In the genomic region with DNA sequence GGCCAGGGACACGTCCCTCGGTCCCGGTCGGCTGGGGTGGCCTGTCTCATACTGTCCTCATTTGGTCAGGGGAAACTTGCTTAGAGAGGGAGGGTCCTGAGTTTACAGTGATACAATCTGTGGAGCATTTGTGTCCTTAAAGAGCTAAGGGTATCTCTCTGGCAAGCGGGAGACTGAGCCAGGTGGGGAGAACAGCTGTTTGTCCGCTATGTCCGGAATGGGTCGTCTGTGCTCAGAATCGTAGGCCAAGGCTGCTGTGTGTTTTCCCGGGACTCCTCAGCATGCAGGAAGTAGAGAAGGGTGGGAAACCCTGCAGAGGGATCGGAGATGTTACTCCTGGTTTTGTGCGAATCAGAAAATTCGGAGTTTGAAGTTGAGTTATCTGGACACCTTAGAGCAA, we compare ENCODE assay signal across 20 mouse cellular contexts.
"Had no signal": no experiment of that assay in that cellular context is flagged by ENCODE, and none has a peak within 500 bp of the region (broad histone marks: within the 10 kb centered on the region; RNA-seq: fewer than 3 reads in every experiment).

No protein-coding gene starts in this region.

- DNase-seq: kidney, adult 11 months; kidney, adult 9 months; kidney, postnatal 36 days; layer of hippocampus, postnatal 36 days; lung, postnatal 10 days; lung, postnatal 36 days; midbrain, embryonic 14.5 days; right cerebral cortex, adult 18-20 months; right cerebral cortex, postnatal 14 days; right cerebral cortex, postnatal 4 days; thymus, postnatal 25 days had no signal

- H3K4me2 ChIP-seq: intestine, embryonic 15.5 days; limb, embryonic 12.5 days; liver, embryonic 12.5 days; liver, embryonic 15.5 days; lung, embryonic 15.5 days; midbrain, embryonic 11.5 days had no signal

- H3K4me1 ChIP-seq: megakaryocyte, embryonic 14.5 days had no signal

- ATAC-seq: intestine, embryonic 15.5 days; liver, embryonic 12.5 days had no signal

- H3K9ac ChIP-seq: intestine, embryonic 15.5 days; limb, embryonic 12.5 days; liver, embryonic 12.5 days; liver, embryonic 15.5 days; lung, embryonic 15.5 days had no signal

- H3K36me3 ChIP-seq: intestine, embryonic 15.5 days; limb, embryonic 12.5 days; liver, embryonic 12.5 days; liver, embryonic 15.5 days; lung, embryonic 15.5 days had no signal

- H3K4me3 ChIP-seq: intestine, embryonic 15.5 days; left cerebral cortex, adult 2 months; limb, embryonic 12.5 days; liver, embryonic 12.5 days; liver, embryonic 15.5 days; lung, embryonic 15.5 days; megakaryocyte, embryonic 14.5 days had no signal

- H3K27me3 ChIP-seq: intestine, embryonic 15.5 days; limb, embryonic 12.5 days; liver, embryonic 12.5 days; liver, embryonic 15.5 days; lung, embryonic 15.5 days had no signal

- H3K27ac ChIP-seq: intestine, embryonic 15.5 days; left cerebral cortex, adult 2 months; limb, embryonic 12.5 days; liver, embryonic 12.5 days; liver, embryonic 15.5 days; lung, embryonic 15.5 days; stomach, postnatal 0 days had no signal

- H3K9me3 ChIP-seq: intestine, embryonic 15.5 days; limb, embryonic 12.5 days; liver, embryonic 12.5 days; liver, embryonic 15.5 days; lung, embryonic 15.5 days had no signal
